Mouse (Mus musculus): ENCODE measurements around the gene Trhde. TPM values are rescaled to one million over a fixed set of nuclear protein-coding genes. Genes with fewer than 3 reads are reported as not detected.

Gene Trhde
- polyA plus RNA-seq, 1 experiment from 2014 or later, result 0.42 TPM

GRCm38 (mm10) chr10:114742755-114743705, 59.1 kb downstream of the Trhde start:
- 38% methylated on average over 15 of the region's 15 CpGs for WGBS
- H3K27ac ChIP-seq (ENCODE audit: low read depth, low read length), result no peak overlapping the region
- no peak overlapping the region for H3K4me3 ChIP-seq (ENCODE audit: low read length)
- no peaks in the 10 kb centered on the region for H3K9me3 ChIP-seq (ENCODE audit: control insufficient read depth, low read length)
- H3K9ac ChIP-seq (ENCODE audit: low read depth, low read length), result no peak overlapping the region
- no peaks in the 10 kb centered on the region for H3K27me3 ChIP-seq (ENCODE audit: control insufficient read depth, insufficient read depth, low read length)
- ATAC-seq (ENCODE audit: low FRiP score, low TSS enrichment), result no peak
- no peaks in the 10 kb centered on the region for H3K36me3 ChIP-seq (ENCODE audit: control insufficient read depth, insufficient read depth, low read length)
- 0 out of 2 replicates have a peak, but pooled peaks cover 3% of the 10 kb centered on the region for H3K4me1 ChIP-seq (ENCODE audit: control insufficient read depth, insufficient read depth, low read length)
- H3K4me2 ChIP-seq (replicated peaks; ENCODE audit: low read depth, low read length), result no peak overlapping the region; the same call in 1 of the 2 replicates

- Histone ChIP-seq H3K4me1 (ENCODE audit: control insufficient read depth, insufficient read depth, low read length) (0 out of 2 replicates have a peak, but pooled peaks cover 3% of the 10 kb centered on the region), H3K4me3 (ENCODE audit: low read length) (no peak overlapping the region), H3K4me2 (replicated peaks; ENCODE audit: low read depth, low read length) (no peak overlapping the region), H3K9ac (ENCODE audit: low read depth, low read length) (no peak overlapping the region), H3K9me3 (ENCODE audit: control insufficient read depth, low read length) (no peaks in the 10 kb centered on the region), H3K27me3 (ENCODE audit: control insufficient read depth, insufficient read depth, low read length) (no peaks in the 10 kb centered on the region), H3K36me3 (ENCODE audit: control insufficient read depth, insufficient read depth, low read length) (no peaks in the 10 kb centered on the region), H3K27ac (ENCODE audit: low read depth, low read length) (no peak overlapping the region)
- ATAC-seq (ENCODE audit: low FRiP score, low TSS enrichment), result no peak
- 87% methylated on average over 5 of the region's 5 CpGs for whole genome bisulfite sequencing
Measured at GRCm38 (mm10) chr10:114739916-114740315, 62.2 kb downstream of the Trhde start.

- H3K4me1 ChIP-seq (ENCODE audit: control insufficient read depth, insufficient read depth, low read length), result no peaks in the 10 kb centered on the region
Measured at GRCm38 (mm10) chr10:114737581-114737980, 64.5 kb downstream of the Trhde start.

GRCm38 (mm10) chr10:114736377-114736776, 65.7 kb downstream of the Trhde start:
- no peaks in the 10 kb centered on the region for H3K27me3 ChIP-seq (ENCODE audit: control insufficient read depth, insufficient read depth, low read length)
- WGBS, result 87% methylated on average over 3 of the region's 3 CpGs
- no peak overlapping the region for H3K27ac ChIP-seq (ENCODE audit: low read depth, low read length)
- H3K4me1 ChIP-seq (ENCODE audit: control insufficient read depth, insufficient read depth, low read length), result no peaks in the 10 kb centered on the region
- no peak overlapping the region for H3K9ac ChIP-seq (ENCODE audit: low read depth, low read length)
- H3K9me3 ChIP-seq (ENCODE audit: control insufficient read depth, low read length), result no peaks in the 10 kb centered on the region
- H3K4me2 ChIP-seq (replicated peaks; ENCODE audit: low read depth, low read length), result no peak overlapping the region
- no peak for ATAC-seq (ENCODE audit: low FRiP score, low TSS enrichment)
- no peaks in the 10 kb centered on the region for H3K36me3 ChIP-seq (ENCODE audit: control insufficient read depth, insufficient read depth, low read length)
- H3K4me3 ChIP-seq (ENCODE audit: low read length), result no peak overlapping the region

More at GRCm38 (mm10) chr10:114737581-114737980, 64.5 kb downstream of the Trhde start:
- Histone ChIP-seq H3K36me3 (ENCODE audit: control insufficient read depth, insufficient read depth, low read length) (no peaks in the 10 kb centered on the region), H3K9me3 (ENCODE audit: control insufficient read depth, low read length) (no peaks in the 10 kb centered on the region), H3K9ac (ENCODE audit: low read depth, low read length) (no peak overlapping the region), H3K4me2 (replicated peaks; ENCODE audit: low read depth, low read length) (no peak overlapping the region), H3K27me3 (ENCODE audit: control insufficient read depth, insufficient read depth, low read length) (no peaks in the 10 kb centered on the region), H3K4me3 (ENCODE audit: low read length) (no peak overlapping the region), H3K27ac (ENCODE audit: low read depth, low read length) (no peak overlapping the region)
- WGBS, result 81% methylated on average over 2 of the region's 2 CpGs
- no peak for ATAC-seq (ENCODE audit: low FRiP score, low TSS enrichment)

GRCm38 (mm10) chr10:114735678-114736077, 66.4 kb downstream of the Trhde start:
- WGBS, result 22% methylated on average over 5 of the region's 5 CpGs
- no peaks in the 10 kb centered on the region for H3K36me3 ChIP-seq (ENCODE audit: control insufficient read depth, insufficient read depth, low read length)
- H3K4me1 ChIP-seq (ENCODE audit: control insufficient read depth, insufficient read depth, low read length), result no peaks in the 10 kb centered on the region
- H3K27me3 ChIP-seq (ENCODE audit: control insufficient read depth, insufficient read depth, low read length), result no peaks in the 10 kb centered on the region
- no peak for ATAC-seq (ENCODE audit: low FRiP score, low TSS enrichment)
- no peak overlapping the region for H3K4me2 ChIP-seq (replicated peaks; ENCODE audit: low read depth, low read length)
- no peak overlapping the region for H3K9ac ChIP-seq (ENCODE audit: low read depth, low read length)
- H3K9me3 ChIP-seq (ENCODE audit: control insufficient read depth, low read length), result no peaks in the 10 kb centered on the region
- H3K27ac ChIP-seq (ENCODE audit: low read depth, low read length), result no peak overlapping the region
- no peak overlapping the region for H3K4me3 ChIP-seq (ENCODE audit: low read length)

- Histone ChIP-seq H3K4me3 (ENCODE audit: low read length) (no peak overlapping the region), H3K36me3 (ENCODE audit: control insufficient read depth, insufficient read depth, low read length) (no peaks in the 10 kb centered on the region), H3K4me1 (ENCODE audit: control insufficient read depth, insufficient read depth, low read length) (no peaks in the 10 kb centered on the region), H3K9me3 (ENCODE audit: control insufficient read depth, low read length) (no peaks in the 10 kb centered on the region), H3K27ac (ENCODE audit: low read depth, low read length) (no peak overlapping the region), H3K27me3 (ENCODE audit: control insufficient read depth, insufficient read depth, low read length) (no peaks in the 10 kb centered on the region), H3K9ac (ENCODE audit: low read depth, low read length) (no peak overlapping the region), H3K4me2 (replicated peaks; ENCODE audit: low read depth, low read length) (no peak overlapping the region)
- no peak for ATAC-seq (ENCODE audit: low FRiP score, low TSS enrichment)
- WGBS, result 86% methylated on average over 2 of the region's 2 CpGs
Measured at GRCm38 (mm10) chr10:114735111-114735510, 67.0 kb downstream of the Trhde start.

- WGBS, result 86% methylated on average over 2 of the region's 2 CpGs
- Histone ChIP-seq H3K27ac (ENCODE audit: low read depth, low read length) (no peak overlapping the region), H3K27me3 (ENCODE audit: control insufficient read depth, insufficient read depth, low read length) (no peaks in the 10 kb centered on the region), H3K9me3 (ENCODE audit: control insufficient read depth, low read length) (no peaks in the 10 kb centered on the region), H3K4me2 (replicated peaks; ENCODE audit: low read depth, low read length) (no peak overlapping the region), H3K4me3 (ENCODE audit: low read length) (no peak overlapping the region), H3K4me1 (ENCODE audit: control insufficient read depth, insufficient read depth, low read length) (no peaks in the 10 kb centered on the region), H3K9ac (ENCODE audit: low read depth, low read length) (no peak overlapping the region), H3K36me3 (ENCODE audit: control insufficient read depth, insufficient read depth, low read length) (no peaks in the 10 kb centered on the region)
- no peak for ATAC-seq (ENCODE audit: low FRiP score, low TSS enrichment)
Measured at GRCm38 (mm10) chr10:114725591-114725990, 76.5 kb downstream of the Trhde start.

- no peak for ATAC-seq (ENCODE audit: low FRiP score, low TSS enrichment)
- no peaks in the 10 kb centered on the region for H3K9me3 ChIP-seq (ENCODE audit: control insufficient read depth, low read length)
- no peaks in the 10 kb centered on the region for H3K4me1 ChIP-seq (ENCODE audit: control insufficient read depth, insufficient read depth, low read length)
- H3K9ac ChIP-seq (ENCODE audit: low read depth, low read length), result no peak overlapping the region
- no peak overlapping the region for H3K4me3 ChIP-seq (ENCODE audit: low read length)
- no peaks in the 10 kb centered on the region for H3K36me3 ChIP-seq (ENCODE audit: control insufficient read depth, insufficient read depth, low read length)
- H3K4me2 ChIP-seq (replicated peaks; ENCODE audit: low read depth, low read length), result no peak overlapping the region
- H3K27ac ChIP-seq (ENCODE audit: low read depth, low read length), result no peak overlapping the region
- H3K27me3 ChIP-seq (ENCODE audit: control insufficient read depth, insufficient read depth, low read length), result no peaks in the 10 kb centered on the region
Measured at GRCm38 (mm10) chr10:114701791-114702190, 100.3 kb downstream of the Trhde start.

GRCm38 (mm10) chr10:114671791-114672415, 130.2 kb downstream of the Trhde start:
- Histone ChIP-seq H3K4me2 (replicated peaks; ENCODE audit: low read depth, low read length) (no peak overlapping the region), H3K36me3 (ENCODE audit: control insufficient read depth, insufficient read depth, low read length) (no peaks in the 10 kb centered on the region), H3K27me3 (ENCODE audit: control insufficient read depth, insufficient read depth, low read length) (no peaks in the 10 kb centered on the region), H3K9ac (ENCODE audit: low read depth, low read length) (no peak overlapping the region), H3K4me3 (ENCODE audit: low read length) (no peak overlapping the region), H3K4me1 (ENCODE audit: control insufficient read depth, insufficient read depth, low read length) (no peaks in the 10 kb centered on the region), H3K9me3 (ENCODE audit: control insufficient read depth, low read length) (no peaks in the 10 kb centered on the region), H3K27ac (ENCODE audit: low read depth, low read length) (no peak overlapping the region)
- WGBS, result 78% methylated on average over 6 of the region's 6 CpGs
- ATAC-seq (ENCODE audit: low FRiP score, low TSS enrichment), result no peak
